Mouse (Mus musculus) ES-Bruce4 (cell line): Measurements from ENCODE around the gene Uspl1.

ENCODE experiments used
- CTCF ChIP-seq: IDR thresholded peaks from one replicate; pipeline ENCODE4 v1.8.1; 2011; ENCODE audit warnings: low read depth, low read length
- POLR2A ChIP-seq: IDR thresholded peaks from one replicate; pipeline ENCODE4 v1.8.1; 2011; ENCODE audit warnings: low read length; ENCODE audit not compliant: insufficient read depth

GRCm38 (mm10) chr5:149242467-149242866 is 58.3 kb downstream of the Uspl1 start:
- TF ChIP-seq POLR2A (no peak), CTCF (no peak)
